Mouse (Mus musculus): Measurements from ENCODE around the gene Gm14308.
"Not testable (repeated sequence)": the region's sequence is repeated elsewhere in the genome, so short reads cannot be mapped to it uniquely, and the experiment has no call there.

Gm14308 gene

DNA sequence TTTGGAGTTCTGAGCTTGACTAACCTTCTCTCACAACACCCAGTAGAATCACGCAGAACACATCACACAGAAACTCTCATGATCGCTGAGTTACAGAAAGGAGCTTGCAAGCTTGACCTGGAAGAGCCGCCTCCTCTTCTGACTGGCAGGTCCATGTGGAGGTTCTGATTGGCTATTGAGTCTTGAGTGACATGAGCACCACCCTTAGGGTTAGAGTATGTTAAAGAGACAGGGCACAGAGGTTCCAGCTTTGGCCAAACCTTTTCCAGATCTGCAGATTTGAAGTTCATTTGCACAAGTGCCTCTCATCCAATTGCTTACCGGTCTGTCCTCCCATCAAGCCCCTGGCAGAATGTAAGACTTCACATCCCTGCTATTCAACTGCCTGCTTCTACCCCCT lies at the start of gene Gm14308:
Gene Gm14308, minus strand, starts transcription at position 101 of the 400 bp plus-strand sequence.
- not testable (repeated sequence) for DNase-seq (ENCODE audit: low spot score)

DNA sequence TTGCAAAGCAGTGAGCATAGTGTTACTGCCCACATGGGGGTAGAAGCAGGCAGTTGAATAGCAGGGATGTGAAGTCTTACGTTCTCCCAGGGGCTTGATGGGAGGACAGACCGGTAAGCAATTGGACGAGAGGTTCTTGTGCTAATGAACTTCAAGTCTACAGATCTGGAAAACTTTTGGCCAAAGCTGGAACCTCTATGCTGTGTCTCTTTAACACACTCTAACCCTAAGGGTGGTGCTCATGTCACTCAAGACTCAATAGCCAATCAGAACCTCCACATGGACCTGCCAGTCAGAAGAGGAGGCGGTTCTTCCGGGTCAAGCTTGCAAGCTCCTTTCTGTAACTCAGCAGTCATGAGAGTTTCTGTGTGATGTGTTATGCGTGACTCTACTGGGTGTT lies 34.1 kb upstream of the Gm14308 start, which contains the start of gene Zfp973:
Gene Zfp973, plus strand, starts transcription at position 301 of the 400 bp plus-strand sequence.
- not testable (repeated sequence) for DNase-seq (ENCODE audit: low spot score)
